Mouse (Mus musculus) neural tube, embryonic 13.5 days (tissue): ENCODE data around the gene Cited2. TPM values are rescaled to one million over a fixed set of nuclear protein-coding genes. Genes with fewer than 3 reads are reported as not detected.

Experiments
- ATAC-seq: fragments of 200-750 bp; cut with Nextera tagmentation; 2 replicates; pipeline ENCODE4 v1.8.0; 2017; ENCODE audit warnings: low read depth, mild to moderate bottlenecking, moderate TSS enrichment, moderate library complexity
- H3K27ac ChIP-seq: fragments of 300-500 bp; sonication (generic); replicated peaks from 2 replicates; pipeline ENCODE4 v1.5.1; 2015; ENCODE audit warnings: moderate library complexity, mild to moderate bottlenecking, inconsistent platforms
- H3K27me3 ChIP-seq: fragments of 300-500 bp; sonication (generic); 2 replicates; pipeline ENCODE4 v1.6.1; 2015; ENCODE audit warnings: mild to moderate bottlenecking, inconsistent platforms
- H3K36me3 ChIP-seq: fragments of 300-500 bp; sonication (generic); 2 replicates; pipeline ENCODE4 v1.6.1; 2015; ENCODE audit warnings: mild to moderate bottlenecking, inconsistent platforms
- H3K4me1 ChIP-seq: fragments of 300-500 bp; sonication (generic); replicated peaks from 2 replicates; pipeline ENCODE4 v1.6.1; 2015; ENCODE audit warnings: inconsistent platforms
- H3K4me2 ChIP-seq: fragments of 300-500 bp; sonication (generic); 2 replicates; pipeline ENCODE4 v1.6.1; 2015; ENCODE audit warnings: inconsistent platforms, mild to moderate bottlenecking, moderate library complexity
- H3K4me3 ChIP-seq: fragments of 300-500 bp; sonication (generic); 2 replicates; pipeline ENCODE4 v1.5.1; 2015; ENCODE audit warnings: mild to moderate bottlenecking, inconsistent platforms
- H3K9ac ChIP-seq: fragments of 300-500 bp; sonication (generic); 2 replicates; pipeline ENCODE4 v1.6.1; 2015; ENCODE audit warnings: moderate library complexity, mild to moderate bottlenecking, inconsistent platforms
- H3K9me3 ChIP-seq: fragments of 300-500 bp; sonication (generic); 2 replicates; pipeline ENCODE4 v1.6.1; 2016; ENCODE audit warnings: inconsistent platforms
- WGBS: fragments of 180-500 bp; shearing (Covaris S2); methylation state at CpG from one replicate; pipeline ENCODE4 v1.1.7; 2015; 5-methylcytosine and 5-hydroxymethylcytosine counted together
- polyA plus RNA-seq: library from polyadenylated mRNA; unstranded; fragments of >200 nt; fragmentation: Nextera tagmentation; extraction: Ambion mirVana; gene quantifications from 2 replicates; pipeline ENCODE4 v1.2.1, GENCODE M21; 2015

The Cited2 gene
- polyA plus RNA-seq, 1 experiment from 2014 or later: 76.2 TPM

DNA sequence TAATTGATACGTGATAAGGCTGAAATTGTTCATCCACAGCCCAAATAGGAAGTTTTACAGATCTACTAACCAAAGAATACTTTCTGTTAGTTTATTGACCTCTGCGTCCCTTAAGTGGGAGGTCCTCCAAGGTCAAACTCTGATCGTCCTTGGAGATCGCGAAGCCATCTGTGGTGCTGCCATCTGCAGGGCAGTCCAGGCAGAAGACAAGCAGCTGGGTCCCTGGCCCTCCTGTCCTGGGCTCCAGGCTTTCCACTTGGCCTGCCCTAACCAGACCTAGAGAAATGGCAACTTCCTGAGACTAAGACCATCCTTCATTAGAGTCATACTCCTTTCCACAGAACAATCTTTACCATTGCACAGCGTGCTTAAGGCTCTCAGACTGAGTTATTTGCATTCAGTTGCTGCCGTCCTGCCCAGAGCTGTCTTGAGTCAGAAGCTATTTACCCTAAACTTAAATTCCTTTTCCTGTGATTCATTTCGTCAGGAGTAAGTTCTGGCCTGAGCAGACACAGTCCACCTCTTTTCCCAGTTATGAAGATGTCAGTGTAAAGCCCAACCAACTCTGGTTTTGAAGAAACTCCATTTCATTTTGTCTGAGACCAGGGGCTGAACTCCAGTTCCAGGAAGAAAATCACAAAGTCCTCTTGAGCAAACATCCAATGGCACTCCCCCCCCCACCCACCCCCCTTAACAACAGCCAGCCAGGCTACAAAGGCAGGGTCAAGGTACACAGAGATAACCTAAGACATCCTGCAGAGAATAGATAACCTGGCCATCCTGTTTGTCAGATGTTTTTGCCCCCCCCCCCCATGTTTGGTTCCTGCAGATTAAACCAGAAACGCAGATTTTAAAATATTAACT, 38.0 kb downstream of the Cited2 start:
- no peak overlapping the region for H3K4me2 ChIP-seq
- H3K27me3 ChIP-seq: no peaks in the 10 kb centered on the region
- peaks cover 3% of the 10 kb centered on the region; the same call in 1 of the 2 replicates for H3K9me3 ChIP-seq
- H3K4me1 ChIP-seq: no peaks in the 10 kb centered on the region
- no peak for ATAC-seq
- WGBS: 75% methylated on average over 9 of the region's 9 CpGs
- H3K36me3 ChIP-seq: 0 out of 2 replicates have a peak, but pooled peaks cover 2% of the 10 kb centered on the region
- no peak overlapping the region for H3K4me3 ChIP-seq
- H3K9ac ChIP-seq: no peak overlapping the region
- H3K27ac ChIP-seq: no peak overlapping the region

DNA sequence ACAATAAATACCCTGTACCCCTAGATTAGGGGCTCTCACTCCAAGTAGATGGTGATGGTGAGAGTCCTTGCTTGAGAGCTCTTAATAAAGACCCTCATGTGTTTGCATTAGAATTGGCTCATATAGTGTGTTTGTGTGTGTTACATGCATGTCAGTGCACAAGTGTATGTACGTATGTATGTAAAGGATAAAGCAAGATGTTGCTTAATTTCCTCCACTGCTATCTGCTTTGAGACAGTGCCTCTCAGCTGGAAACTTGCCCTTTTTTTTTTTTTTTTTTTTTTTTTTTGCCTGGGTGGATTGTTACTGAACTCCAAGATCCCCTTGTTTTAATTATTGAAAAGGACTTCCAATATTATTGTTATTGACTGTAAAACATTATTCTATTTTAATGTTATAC, 38.6 kb downstream of the Cited2 start:
- Histone ChIP-seq H3K36me3 (no peaks in the 10 kb centered on the region), H3K27ac (no peak overlapping the region), H3K4me1 (no peaks in the 10 kb centered on the region), H3K4me3 (no peak overlapping the region), H3K4me2 (no peak overlapping the region), H3K9ac (no peak overlapping the region), H3K9me3 (no peaks in the 10 kb centered on the region), H3K27me3 (no peaks in the 10 kb centered on the region)
- 100% methylated on average over 1 of the region's 1 CpGs for WGBS
- no peak for ATAC-seq

DNA sequence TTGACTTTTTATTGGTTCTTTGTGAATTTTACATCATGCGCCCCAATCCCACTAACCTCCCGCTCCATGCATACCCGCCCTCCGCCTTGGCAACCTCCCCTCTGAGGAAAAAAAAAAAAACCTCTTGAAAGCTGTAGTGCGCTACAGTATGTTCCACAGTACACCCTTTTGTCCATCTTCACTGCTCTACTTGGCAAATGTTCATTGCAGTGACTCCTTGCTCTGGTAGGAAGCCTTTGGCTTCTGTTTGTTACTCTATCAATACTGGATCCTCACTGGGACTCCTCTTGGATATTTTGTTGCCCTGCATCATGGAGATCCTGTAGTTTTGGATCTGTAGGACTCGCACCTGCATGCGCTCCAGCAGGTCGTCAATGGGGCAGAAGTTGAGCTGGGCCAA, 39.9 kb downstream of the Cited2 start:
- Histone ChIP-seq H3K27me3 (no peaks in the 10 kb centered on the region), H3K4me2 (no peak overlapping the region), H3K4me1 (no peaks in the 10 kb centered on the region), H3K27ac (no peak overlapping the region), H3K9me3 (no peaks in the 10 kb centered on the region), H3K4me3 (no peak overlapping the region), H3K9ac (no peak overlapping the region), H3K36me3 (no peaks in the 10 kb centered on the region)
- no peak for ATAC-seq
- WGBS: 91% methylated on average over 8 of the region's 8 CpGs

DNA sequence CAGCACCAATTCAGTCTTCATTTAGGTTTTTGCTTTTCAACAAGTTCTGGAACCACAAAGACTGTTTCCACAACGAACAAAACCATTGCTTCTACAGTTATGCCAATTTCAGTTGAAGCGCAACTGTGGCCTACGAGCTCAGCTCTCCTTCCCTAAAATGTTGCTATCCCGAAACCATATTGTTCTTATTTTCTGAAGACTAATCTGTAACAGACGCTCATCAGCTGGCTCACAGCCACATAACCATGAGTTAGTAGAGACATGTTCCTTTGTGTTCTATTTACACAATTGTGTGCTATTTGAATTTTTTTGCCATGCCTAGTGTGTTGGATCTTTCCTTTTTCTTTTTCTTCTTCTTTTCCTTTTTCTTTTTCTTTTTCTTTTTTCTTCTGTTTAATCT, 46.8 kb downstream of the Cited2 start:
- H3K27ac ChIP-seq: no peak overlapping the region
- no peaks in the 10 kb centered on the region for H3K27me3 ChIP-seq
- H3K4me2 ChIP-seq: no peak overlapping the region
- H3K36me3 ChIP-seq: no peaks in the 10 kb centered on the region
- no peaks in the 10 kb centered on the region for H3K9me3 ChIP-seq
- WGBS: 79% methylated on average over 5 of the region's 5 CpGs
- H3K4me3 ChIP-seq: no peak overlapping the region
- H3K4me1 ChIP-seq: no peaks in the 10 kb centered on the region
- ATAC-seq: no peak
- H3K9ac ChIP-seq: no peak overlapping the region

- no peaks in the 10 kb centered on the region for H3K4me1 ChIP-seq
- no peak overlapping the region for H3K9ac ChIP-seq
- H3K27me3 ChIP-seq: no peaks in the 10 kb centered on the region
- no peak overlapping the region for H3K4me2 ChIP-seq
- no peak overlapping the region for H3K27ac ChIP-seq
- no peaks in the 10 kb centered on the region for H3K36me3 ChIP-seq
- no peak overlapping the region for H3K4me3 ChIP-seq
- WGBS: 87% methylated on average over 10 of the region's 10 CpGs
- no peaks in the 10 kb centered on the region for H3K9me3 ChIP-seq
- no peak for ATAC-seq
These were observed 49.3 kb downstream of the Cited2 start for GRCm38 (mm10) chr10:17772364-17772763.

DNA sequence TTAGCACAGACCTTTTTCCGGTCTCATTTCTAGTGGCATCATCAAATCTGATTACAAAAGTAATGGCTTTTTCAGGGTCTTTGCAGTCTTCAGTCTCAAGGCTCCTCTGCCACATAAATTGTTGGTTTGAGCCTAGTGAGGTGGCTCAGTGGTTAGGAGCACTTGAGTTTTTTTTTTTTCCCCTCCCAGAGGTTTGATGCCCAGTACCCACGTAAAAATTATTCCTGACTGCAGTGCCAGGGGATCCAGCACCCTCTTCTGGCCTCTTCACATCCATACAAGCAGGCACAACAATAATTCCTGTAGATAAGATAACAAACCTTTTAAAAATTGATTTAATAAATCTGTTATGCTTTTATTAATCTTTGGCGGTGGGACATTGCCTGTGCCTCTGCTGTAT, 51.3 kb downstream of the Cited2 start:
- Histone ChIP-seq H3K36me3 (no peaks in the 10 kb centered on the region), H3K4me1 (no peaks in the 10 kb centered on the region), H3K9me3 (no peaks in the 10 kb centered on the region), H3K4me3 (no peak overlapping the region), H3K4me2 (no peak overlapping the region), H3K27me3 (no peaks in the 10 kb centered on the region), H3K9ac (no peak overlapping the region), H3K27ac (no peak overlapping the region)
- no peak for ATAC-seq
- 88% methylated on average over 3 of the region's 3 CpGs for WGBS

DNA sequence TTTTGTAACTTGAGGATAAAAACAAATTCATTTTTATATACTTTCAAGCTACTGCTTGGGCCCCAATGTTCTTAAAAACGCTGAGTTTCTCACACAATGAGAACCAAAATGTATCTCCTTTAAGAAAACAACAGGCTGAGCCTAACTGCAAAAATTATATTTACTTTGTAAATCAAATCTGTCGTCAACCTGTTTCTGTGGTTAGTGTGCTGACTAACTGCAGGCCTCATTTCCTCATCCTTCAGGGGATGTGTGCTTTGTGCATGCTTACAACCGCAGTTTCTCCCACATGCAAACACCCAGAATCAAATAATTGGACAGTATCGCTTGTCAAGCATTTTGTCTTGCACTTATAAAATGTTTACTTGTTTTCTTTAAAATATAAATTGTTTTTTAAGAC, 52.1 kb downstream of the Cited2 start:
- no peak overlapping the region for H3K4me3 ChIP-seq
- H3K4me2 ChIP-seq: no peak overlapping the region
- H3K9ac ChIP-seq: no peak overlapping the region
- H3K27ac ChIP-seq: no peak overlapping the region
- H3K9me3 ChIP-seq: no peaks in the 10 kb centered on the region
- ATAC-seq: no peak
- 81% methylated on average over 4 of the region's 4 CpGs for WGBS
- H3K36me3 ChIP-seq: no peaks in the 10 kb centered on the region
- no peaks in the 10 kb centered on the region for H3K27me3 ChIP-seq
- no peaks in the 10 kb centered on the region for H3K4me1 ChIP-seq

Other genes with a start within 250 kb of the Cited2 start
- gene Txlnb, start 73.0 kb downstream of the Cited2 start, polyA plus RNA-seq: 2.1 and 2.2 TPM in 2 replicates
- 3.1 and 3.5 TPM in 2 replicates for gene Heca, start 224.8 kb downstream of the Cited2 start, polyA plus RNA-seq